Mouse (Mus musculus) central nervous system, embryonic 18 days (tissue): ENCODE measurements around the gene Clrn2. TPM values are rescaled to one million over a fixed set of nuclear protein-coding genes. Genes with fewer than 3 reads are reported as not detected.

ENCODE experiments used
- polyA plus RNA-seq: library from polyadenylated mRNA; depleted of rRNA; stranded (reverse); fragments of >200 nt; gene quantifications from 2 replicates; pipeline ENCODE4 v1.2.3, GENCODE M21; 2012; rRNA removed

The Clrn2 gene
- 0.09 and 0.17 TPM in 2 replicates for polyA plus RNA-seq

GRCm38 (mm10) chr5:45453451-45453850, at the start of gene Clrn2:
Clrn2 (plus strand) TSS chr5:45453751.

GRCm38 (mm10) chr5:45449831-45450716, 3.5 kb upstream of the Clrn2 start, which contains the start of gene Qdpr:
Qdpr (minus strand) TSS chr5:45450236.

GRCm38 (mm10) chr5:45493191-45494092, 39.9 kb downstream of the Clrn2 start, which contains the start of gene Lap3:
Lap3 (plus strand) TSS chr5:45493374.

Other genes with a start within 250 kb of the Clrn2 start
- 75.7 and 83.8 TPM in 2 replicates for gene Qdpr, start 3.5 kb upstream of the Clrn2 start, polyA plus RNA-seq
- 22.8 and 25.4 TPM in 2 replicates for gene Lap3, start 39.6 kb downstream of the Clrn2 start, polyA plus RNA-seq
- gene Med28, start 66.5 kb downstream of the Clrn2 start, polyA plus RNA-seq, result 161 and 181 TPM in 2 replicates
- gene Fam184b, start 185.9 kb downstream of the Clrn2 start, polyA plus RNA-seq, result 4.1 and 5.1 TPM in 2 replicates
- gene Ncapg, start 216.2 kb downstream of the Clrn2 start, polyA plus RNA-seq, result 5.0 TPM in 2 replicates